Mouse (Mus musculus) bone marrow macrophage, adult 2 months (primary cell): Measurements from ENCODE around the gene Vwa7.

Experiments
- CTCF ChIP-seq: IDR thresholded peaks from 2 replicates; pipeline ENCODE4 v1.5.1; 2012; ENCODE audit warnings: low read depth, mild to moderate bottlenecking, low read length, moderate library complexity
- POLR2A ChIP-seq: IDR thresholded peaks from 2 replicates; pipeline ENCODE4 v1.6.1; 2012; ENCODE audit warnings: mild to moderate bottlenecking, low read depth, low read length, borderline replicate concordance

DNA sequence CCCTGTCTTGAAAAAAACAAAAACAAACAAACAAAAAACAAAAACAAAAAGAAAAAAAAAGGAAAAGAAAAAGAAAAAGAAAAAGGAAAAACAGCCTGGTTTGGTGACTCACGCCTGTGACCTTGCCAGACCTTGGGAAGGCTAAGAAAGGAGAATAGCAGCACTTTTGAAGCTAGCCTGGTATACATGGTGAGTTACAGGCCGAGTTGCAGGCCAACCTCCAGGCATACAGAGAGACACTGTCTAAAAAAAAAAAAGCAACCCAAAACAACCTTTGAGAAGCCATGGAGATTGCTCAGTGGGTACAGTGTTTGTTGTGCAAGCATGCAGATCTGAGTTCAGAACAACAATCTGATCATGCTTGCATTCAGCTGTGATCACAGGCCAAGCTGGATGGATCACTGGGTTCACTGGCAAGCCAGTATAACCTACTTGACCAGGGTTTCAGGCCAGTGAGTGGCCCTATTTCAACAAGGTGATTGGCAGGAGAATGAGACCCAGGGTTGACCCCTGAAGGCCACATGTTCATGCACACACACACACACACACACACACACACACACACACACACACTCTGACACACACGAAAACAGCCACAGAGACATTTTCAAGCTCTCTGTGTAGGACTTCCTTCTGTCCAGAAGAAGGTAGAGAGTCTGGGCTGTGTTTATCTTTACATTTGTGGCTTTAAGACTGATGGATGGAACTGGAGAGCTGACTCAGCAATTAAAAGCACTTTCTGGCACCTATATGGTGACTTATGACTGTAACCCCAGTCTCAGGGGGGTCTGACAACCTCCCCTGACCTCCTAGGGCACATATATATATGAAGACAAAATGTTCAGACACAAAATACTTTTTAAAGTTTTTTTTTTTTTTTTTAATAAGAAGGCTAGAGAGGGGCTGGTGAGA, 40.5 kb upstream of the Vwa7 start:
- TF ChIP-seq POLR2A (no peak), CTCF (no peak)
